Mouse (Mus musculus): ENCODE results near the gene Carhsp1.

Carhsp1 gene

DNA sequence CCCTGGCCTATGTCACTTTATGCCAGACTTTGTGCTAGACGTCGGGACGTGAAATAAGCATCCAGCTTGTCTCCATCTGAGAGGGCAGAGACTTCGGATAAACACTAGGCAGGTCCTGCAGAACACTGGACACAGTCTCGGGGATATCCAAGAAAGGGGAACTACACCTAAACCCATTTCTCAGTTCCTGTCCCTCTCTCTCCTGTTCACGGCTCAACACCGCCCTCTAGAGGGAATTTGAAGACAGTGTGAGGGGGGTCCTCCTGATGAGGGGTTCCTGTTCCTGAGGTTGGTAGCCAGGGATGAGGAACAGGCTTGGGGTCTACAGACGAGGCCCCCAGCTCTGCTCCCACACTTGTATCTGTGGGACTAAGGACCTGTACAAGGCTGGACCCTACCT, 2.2 kb upstream of the Carhsp1 start:
- DNase-seq: no peak

DNA sequence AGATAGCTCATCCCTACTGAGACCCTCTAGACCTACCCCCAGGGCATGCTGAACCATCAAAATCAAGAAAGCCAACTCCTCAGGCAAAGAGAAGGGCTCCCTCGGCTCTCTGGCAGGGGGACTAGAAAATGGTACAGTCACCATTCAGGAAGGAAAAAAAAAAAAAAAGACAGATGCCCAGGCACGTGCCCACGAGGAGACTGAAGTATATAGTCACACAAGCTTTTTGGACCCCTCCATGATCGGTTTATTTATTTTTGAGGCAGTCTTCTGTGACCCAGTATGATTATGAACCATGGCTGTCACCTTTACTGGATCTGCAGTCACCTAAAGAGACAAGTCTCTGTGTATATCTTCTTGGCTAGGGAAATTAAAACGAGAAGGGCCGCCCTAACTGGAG, 1.4 kb upstream of the Carhsp1 start:
- DNase-seq: no peak

DNA sequence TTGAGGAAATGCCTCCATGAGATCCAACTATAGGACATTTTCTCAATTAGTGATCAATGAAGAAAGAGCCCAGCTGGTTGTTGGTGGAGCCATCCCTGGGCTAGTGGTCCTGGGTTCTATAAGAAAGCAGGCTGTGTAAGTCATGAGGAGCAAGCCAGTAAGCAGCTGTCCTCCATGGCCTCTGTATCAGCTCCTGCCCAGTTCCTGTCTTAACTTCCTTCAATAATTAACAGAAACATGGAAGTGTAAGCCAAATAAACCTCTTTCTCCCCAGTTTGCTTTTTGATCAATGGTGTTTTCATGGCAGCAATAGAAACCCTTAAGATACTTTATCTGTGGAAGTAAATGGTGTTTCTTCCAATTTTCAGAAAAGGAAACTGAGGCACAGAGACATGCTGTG, 856 bp upstream of the Carhsp1 start:
- DNase-seq: no peak

DNA sequence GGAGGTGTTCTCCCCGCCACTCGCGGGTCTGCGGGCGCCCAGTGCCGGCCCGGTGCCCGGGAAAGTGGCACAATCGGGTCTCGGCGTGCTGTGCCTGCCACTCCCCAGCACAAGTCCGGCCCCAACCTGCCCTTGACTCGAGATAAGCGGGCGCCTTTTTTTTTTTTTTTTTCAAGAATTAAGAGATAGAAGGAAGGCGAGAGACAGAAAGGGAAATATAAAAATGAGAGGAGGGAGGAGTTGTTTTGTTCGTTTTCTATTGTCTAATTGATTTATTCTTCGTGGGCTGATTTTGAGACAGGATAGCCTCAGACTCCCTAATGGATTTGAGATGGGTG, 364 bp upstream of the Carhsp1 start:
- DNase-seq: no peak

DNA sequence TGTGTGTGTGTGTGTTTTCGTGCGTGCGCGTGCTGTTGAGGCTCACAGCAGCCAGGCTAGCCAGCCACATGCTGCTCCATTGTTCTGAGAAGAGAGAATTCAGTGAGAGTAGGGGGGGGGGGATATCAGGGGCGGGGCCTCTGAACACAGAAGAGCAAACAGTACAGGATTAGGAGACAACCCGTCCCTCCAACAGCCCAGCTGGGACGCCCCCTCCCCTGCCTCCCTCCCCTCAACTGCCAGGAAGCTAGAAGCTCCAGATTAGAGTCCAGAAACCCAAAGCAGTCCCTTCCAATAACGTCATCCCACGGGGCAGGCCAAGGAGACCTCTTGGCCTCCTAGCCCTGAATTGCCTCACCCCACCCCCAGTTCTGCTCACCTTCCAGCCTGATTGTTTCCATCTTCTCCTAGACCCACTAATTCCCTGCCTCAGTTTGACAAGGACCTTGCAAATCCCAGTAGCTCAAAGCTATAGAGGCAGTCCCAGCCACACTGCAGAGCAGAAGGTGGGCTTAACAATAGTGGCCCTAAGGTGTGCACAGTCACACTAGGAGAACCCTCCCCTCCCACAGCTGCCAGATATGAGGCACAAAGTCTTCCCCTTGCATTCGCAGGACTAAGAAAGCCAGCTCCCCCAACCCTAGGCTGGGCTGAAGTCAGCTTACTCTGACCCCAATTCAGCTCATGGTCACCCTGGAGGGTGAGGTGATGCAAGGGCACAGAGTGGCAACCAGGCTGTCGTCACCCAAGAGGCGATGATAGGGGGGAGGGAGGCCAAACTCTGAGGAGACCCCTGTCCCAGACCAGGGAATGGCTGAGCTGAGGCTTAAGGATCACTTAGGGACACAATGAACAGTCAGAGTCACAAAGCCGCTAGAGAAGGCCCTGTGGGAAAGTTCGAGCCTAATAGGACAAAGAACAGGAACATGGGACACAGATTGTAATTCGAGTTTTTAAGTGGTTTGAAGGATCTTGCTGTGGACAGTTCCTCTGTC, 1.6 kb downstream of the Carhsp1 start:
- no peak for DNase-seq

DNA sequence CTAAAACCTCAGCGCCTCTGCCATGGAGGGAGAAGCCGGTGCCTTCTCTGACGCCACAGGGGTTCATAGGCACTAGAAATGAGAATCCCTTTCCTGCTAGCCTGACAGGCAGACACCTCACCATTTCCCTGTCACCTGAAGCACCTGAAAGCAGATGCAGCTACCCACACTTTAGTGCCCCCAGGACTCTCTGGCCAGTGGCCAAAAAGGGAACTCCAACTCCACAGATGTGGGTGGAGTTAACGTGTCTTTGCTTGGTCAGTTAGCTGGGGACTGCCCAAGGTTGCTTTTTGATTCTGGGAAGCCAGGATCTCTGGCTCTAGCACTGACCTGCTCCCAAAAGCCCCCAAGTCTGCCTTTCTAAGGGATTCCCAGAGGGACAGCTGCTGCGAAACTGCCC, 2.5 kb downstream of the Carhsp1 start:
- DNase-seq: no peak

DNA sequence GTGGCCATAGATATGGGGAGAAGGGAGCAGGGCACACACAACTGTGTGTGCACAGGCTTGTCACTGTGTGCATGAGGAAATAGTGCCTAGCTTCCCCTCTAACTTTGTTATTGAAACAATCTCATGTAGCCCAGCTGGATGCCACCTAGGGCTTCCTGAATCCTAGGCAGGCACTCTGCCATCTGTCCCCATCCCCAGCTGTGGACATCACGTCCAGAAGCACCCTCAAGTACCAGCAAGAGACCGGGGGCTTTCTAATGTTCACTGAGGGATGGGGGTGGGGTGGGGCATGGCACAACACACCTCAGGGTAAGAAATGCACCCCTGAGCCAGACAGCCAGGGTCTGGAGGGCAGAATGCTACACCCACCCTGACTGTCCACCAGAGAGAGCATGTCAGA, 3.6 kb downstream of the Carhsp1 start:
- no peak for DNase-seq

DNA sequence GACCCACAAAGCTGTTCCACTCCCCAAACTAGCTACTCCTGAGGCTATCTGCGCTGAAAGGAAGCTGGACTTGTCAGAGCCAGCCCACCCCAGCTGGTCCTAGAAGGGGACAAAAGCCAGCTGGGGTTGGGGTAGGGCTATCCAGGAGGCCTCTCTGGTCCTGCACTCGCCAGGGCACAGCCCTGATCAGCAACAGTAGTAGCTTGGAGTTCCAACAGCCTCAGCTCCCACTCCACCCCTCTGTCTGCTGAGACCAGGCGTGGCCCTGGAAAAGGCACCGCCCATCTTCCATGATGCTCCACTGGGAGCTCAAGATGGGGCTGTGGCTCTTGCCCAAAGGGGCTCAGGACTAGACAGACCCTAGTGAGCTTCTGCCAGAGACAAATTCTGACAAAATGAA, 4.1 kb downstream of the Carhsp1 start:
- no peak for DNase-seq

DNA sequence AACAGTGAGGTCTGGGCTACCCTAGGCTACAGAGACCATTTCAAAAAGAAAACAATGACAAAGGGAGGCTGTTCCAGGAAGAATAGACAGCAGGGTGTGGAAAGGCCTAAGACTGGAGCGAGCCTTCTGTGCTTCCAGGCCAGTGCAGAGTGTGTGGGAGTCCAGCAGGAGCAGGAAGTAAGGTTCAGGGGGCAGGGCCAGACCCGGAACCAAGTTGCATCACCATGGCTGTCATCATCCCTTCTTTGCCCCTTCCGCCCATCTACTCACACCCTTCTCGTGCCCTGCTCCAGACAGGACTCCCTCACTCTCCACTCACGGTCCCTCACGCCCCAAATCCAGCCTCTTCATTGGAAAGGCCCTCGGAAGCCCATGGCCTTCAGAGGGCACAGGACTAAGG, 4.7 kb downstream of the Carhsp1 start:
- DNase-seq: no peak

DNA sequence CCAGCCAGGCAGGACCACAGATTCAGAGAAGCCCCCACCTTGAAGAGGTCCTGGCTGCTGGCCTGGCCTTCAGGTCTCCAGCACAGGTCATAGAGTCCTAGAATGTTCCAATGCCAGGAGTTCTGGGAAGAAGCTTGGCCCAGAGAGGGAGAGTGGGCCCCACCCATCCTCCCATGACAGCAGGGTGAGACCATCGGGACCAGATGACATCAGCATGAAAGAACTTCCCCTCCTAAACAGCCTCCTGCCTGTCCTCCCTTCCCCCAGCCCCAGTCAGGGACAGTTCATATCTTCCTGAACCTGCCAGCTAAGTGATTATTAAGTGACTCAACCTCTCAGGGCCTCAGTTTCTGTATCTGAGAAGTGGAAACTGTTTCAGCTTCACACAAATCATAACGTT, 5.5 kb downstream of the Carhsp1 start:
- DNase-seq: no peak

DNA sequence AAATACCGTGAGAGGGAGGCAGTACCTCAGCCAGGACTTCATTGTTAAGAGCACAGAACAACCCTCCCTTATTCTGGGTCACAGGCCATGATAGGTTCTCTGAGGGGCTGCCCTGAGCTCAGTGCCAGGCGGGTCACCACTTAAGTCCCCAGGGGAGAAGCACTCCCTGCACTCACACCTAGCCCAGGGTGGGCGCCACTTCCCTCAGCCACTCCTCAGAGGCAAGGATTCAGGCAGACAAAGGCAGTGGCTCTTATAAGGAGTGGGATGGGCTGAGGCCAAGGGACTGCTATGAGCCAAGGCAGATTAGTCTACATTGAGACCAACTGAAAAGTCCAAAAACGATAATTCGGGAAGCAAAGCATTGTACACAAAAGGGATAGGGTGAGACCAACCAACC, 6.6 kb downstream of the Carhsp1 start:
- no peak for DNase-seq

DNA sequence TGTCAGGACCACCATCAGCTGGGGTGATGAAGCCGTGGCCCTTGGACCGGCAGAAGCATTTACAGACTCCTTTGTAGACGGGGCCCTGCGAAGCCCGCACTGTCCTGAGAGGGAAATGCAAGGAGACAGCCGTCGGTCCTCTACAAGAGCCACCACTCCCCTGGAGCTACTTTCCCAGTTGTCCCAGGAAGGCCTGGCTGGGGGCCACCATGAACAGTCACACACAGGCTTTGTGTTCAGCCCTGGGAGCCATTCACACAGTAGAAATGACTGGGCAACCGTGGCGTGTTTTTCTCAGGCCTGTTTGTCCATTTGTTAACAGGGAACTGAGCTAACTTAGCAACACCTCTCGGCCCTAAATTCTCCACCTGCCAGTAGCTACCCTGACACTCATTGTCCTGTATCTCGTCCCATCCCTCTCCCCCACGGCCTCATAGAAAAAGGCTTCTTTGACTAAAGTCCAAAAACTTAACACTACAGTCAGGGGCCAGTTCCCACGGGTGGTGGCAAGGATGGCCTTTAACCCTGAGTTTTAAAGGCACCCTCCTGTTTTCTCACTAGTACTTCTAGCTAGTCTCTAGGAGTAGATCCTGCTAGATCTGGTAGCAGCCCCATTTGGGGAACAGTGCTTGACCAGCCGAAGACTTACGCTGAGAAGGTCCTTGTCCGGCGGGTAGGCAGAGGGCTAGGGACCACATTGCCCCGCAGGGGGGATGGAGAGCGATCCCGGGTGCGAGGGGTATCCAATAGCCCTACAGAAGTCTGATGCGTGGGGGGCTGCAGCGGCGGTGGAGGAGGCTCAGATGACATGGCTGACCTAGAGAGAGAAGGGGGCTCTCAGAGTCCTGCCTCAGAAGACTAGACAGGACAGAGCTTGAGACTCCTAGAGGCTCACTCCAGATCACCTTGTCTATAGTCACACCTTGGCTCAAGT, 8.1 kb downstream of the Carhsp1 start:
- DNase-seq: no peak

DNA sequence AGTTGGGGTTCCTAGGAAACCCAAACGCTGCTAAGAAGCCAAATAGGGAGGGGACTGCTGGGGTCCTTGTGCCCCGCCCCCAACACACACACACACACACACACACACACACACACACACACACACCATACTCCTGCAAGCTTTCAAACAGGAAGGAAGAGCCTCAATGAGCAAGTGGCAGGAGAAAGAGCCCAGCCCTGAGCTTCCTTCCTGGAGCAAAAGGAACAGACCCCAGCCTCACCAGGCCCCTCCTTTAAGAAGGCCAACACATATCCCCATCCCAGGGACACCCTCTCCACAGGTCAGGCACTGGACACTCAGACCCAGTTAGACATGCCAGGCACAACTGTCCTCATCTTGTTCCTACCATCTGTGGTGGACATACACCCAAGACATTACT, 8.9 kb downstream of the Carhsp1 start:
- DNase-seq: no peak

DNA sequence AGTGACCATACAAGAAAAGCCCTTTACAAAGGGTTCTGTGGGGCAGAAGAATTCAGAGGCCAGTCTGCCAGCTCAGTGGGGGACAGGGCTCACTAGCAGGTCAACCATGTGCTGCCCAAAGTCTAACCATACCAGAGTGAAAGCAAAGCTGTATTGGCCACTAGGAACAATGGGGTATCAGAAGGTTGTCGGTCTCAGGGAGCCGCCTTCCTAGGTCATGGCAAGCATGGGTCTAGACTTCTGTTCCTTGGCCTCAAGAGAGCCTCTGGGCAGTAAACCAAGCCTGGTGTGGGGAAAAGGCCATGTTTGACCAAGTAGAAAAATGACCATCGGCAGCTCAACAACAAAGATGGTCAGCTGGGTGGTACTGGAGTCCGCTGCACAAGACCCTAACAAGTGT, 13.2 kb downstream of the Carhsp1 start:
- DNase-seq: no peak

DNA sequence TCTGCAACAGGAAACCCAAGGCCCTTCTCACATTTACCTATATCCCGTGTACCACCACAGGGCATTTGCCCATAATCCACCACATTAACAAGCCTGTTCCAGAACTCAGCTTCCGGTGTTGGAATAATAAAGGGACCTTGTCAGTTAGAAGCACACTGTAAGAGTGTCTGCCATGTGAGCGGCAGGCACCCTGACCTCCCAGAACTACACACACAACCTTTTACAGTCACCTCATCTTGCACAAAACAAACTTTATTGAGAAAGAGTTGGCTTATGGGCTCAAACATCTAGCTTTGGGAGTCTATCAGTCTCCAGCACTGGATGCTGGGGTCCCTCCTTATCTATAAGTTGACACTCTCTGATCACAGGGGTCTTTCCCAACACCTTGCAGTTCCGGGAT, 13.6 kb downstream of the Carhsp1 start:
- DNase-seq: no peak

DNA sequence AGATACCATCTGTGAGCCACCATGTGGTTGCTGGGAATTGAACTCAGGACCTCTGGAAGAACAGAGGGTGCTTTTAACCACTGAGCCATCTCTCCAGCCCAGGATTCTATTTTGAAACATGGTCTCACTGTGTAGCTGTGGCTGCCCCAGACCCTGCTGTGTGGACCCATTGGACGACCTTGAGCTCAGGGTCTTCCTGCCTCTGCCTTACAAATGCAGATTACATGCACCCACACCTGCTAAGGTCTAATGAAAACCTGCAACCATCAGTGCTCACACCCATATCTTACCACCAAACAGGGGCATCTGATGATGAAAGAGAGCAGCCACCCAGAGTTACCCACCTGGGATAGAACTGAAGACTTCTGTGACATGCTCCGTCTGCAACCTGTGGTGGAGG, 15.7 kb downstream of the Carhsp1 start:
- DNase-seq: no peak

DNA sequence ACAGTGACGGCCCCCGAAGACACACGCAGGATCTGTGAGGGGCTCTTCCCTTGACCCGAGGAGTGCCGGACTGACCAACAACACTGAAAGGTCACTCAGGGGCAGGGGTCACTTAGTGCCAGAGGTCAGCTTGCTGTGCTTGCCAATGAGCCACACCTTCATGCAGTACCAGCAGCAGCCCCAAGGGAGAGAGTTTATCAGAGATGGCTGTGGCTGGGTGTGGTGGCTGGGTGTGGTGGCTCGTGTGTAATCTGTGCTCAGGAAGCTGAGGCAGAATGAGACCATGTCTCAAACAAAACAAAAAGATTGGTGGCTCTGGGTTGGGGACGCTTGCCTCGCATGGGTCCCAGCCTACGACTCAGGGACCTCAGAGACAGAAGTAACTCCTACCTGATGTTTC, 16.4 kb downstream of the Carhsp1 start:
- DNase-seq: no peak

DNA sequence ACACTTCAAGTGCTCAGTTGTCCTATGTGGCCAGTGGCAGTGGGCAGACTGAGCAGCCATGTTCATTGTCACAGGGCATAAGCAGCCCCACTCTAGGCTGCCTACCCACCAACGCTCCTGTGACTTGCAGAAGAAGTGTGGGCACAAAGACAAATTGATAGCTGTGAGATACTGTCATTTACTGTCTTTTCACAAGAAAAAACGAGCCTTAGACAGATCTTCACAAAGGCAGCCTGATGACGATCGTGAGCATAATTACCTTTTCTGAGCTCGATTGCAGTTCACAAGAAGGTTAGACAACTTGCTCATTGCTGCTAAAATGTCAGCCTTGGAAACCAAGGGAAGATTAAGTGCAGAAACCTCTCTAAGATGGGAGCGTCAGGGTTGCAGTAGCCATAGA, 16.8 kb downstream of the Carhsp1 start:
- DNase-seq: no peak

DNA sequence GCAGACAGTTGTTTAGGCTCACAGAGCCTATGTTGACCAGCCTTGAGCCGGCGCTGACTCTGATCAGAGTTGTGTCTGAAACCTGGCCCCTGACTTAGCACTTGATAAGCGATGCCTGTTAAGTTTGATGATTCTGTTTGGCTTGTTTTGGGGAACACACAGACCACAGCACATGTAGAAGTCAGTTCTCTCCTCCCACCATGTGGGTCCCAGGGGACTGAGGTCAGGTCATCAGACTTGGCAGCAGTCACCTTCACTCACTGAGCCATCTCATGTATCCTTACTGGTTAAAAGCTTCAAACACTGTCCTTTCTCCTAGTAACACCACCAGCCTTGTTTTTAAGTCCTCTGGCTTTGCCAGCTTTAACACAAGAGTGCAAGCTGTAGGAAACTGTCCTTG, 21.9 kb downstream of the Carhsp1 start:
- no peak for DNase-seq

DNA sequence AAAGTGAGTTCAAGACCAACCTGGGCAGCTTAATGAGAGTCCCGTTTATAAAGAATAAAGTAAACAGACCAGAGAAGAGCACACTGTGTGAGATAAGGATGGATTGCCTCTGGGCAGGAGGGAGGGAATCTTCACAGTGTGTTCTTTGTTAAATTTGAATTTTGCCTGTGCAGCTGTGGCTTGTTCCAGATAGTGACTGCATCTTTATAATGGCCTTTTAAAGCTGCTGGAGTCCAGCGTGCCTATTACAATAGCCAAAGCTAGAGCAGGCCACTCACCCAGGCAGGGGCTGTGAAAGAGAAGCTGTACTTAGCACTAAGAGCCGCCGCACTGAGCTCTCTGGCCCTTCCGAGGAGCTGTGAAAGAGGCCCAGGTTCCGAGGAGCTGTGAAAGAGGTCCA, 26.4 kb downstream of the Carhsp1 start:
- DNase-seq: no peak

DNA sequence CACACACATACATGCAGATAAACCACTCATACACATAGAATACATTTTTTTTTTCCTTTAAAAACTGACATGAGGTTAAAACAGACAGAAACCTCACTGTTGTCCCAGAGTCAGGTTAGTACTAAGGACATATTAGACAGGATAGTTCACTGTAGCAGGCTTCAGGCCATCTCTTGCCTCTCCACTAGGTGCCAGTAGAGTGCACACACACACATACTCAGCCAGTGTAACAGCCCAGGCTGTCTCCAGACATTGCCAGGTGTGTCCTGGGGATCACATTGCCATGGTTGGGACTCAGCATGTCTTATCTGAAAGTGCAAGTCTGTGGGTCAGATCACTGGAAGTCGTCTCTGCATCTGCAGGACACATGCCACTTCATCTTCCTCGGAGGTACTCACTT, 28.1 kb downstream of the Carhsp1 start:
- peak; percentile 28 for DNase-seq

DNA sequence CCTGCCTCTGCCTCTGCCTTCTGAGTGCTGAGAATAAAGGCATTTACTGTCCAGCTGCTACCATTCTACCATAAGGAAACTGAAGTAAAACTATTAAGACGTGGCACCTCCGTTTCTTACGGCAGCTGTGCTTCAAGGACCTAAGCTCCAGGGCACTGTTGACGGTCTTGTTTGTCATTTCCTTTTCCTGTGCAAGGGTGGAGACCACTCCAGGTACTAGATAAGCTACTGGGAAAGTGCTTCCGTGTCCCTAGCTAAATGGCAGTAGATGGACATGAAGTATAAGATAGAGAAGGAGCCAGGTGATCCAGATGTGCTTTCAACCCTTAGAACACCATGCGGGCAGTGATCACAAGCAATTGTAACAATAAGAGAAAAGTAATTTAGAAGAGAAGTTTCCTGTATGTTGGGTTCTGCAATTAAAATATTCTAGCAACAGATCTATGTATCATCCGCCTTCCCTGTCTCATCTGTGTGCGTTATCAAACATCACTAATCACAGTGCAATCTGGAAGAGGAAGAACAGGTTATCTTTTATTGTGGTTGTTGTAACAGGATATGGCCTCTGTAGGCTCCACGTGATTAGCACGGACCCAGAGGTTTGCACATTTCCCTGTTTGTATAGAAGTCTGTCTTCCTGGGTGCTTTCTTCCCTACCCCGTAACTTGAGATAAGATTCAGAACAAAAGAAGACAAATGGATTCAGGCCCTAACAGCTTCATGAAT, 32.3 kb downstream of the Carhsp1 start:
- DNase-seq: no peak

DNA sequence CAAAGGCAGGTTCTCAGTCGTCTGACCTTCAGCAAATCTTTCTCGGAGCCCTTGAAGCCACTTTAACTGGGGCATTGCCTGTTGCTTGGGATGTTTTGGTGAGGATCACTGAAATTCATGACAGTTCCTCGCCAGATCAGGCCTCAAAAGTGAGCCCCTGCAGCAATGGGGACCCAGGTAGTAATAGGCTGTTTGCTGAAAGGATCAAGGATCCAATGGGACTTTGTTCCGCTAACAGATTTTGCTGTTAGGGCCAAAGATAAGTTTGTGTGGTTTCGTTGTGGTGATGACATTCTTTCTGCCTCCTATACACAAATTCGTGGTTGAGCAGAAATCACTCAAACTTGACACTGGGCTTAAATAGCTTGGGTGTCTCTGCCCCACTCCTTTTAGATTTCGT, 33.8 kb downstream of the Carhsp1 start:
- no peak for DNase-seq
